Mouse (Mus musculus): ENCODE data around the gene Olfr1335. TPM values are rescaled to one million over a fixed set of nuclear protein-coding genes. Genes with fewer than 3 reads are reported as not detected.

The Olfr1335 gene
- not detected for polyA plus RNA-seq (2014; fragmentation: Illumina TruSeq; extraction: RNeasy Lipid Tissue Mini Kit (QIAGEN cat#74804); ENCODE audit: low read depth, low replicate concordance)

GRCm38 (mm10) chr4:118809844-118810243, at the start of gene Olfr1335:
Gene Olfr1335, minus strand, starts transcription at chr4:118809944.

GRCm38 (mm10) chr4:118836179-118836578, 26.4 kb upstream of the Olfr1335 start, which contains the start of gene Olfr1333:
Gene Olfr1333, minus strand, starts transcription at chr4:118836279.

GRCm38 (mm10) chr4:118782486-118782885, 27.3 kb downstream of the Olfr1335 start, which contains the start of gene Olfr1337:
Gene Olfr1337, minus strand, starts transcription at chr4:118782586.

Other genes starting within 250 kb of the Olfr1335 start
- gene Cfap57, start 189.2 kb downstream of the Olfr1335 start, polyA plus RNA-seq (2014; fragmentation: Illumina TruSeq; extraction: RNeasy Lipid Tissue Mini Kit (QIAGEN cat#74804); ENCODE audit: low read depth, low replicate concordance): not detected
- gene Ebna1bp2, start 189.1 kb downstream of the Olfr1335 start, polyA plus RNA-seq (2014; fragmentation: Illumina TruSeq; extraction: RNeasy Lipid Tissue Mini Kit (QIAGEN cat#74804); ENCODE audit: low read depth, low replicate concordance): 13.0 TPM
- not detected for gene Olfr62, start 151.0 kb downstream of the Olfr1335 start, polyA plus RNA-seq (2014; fragmentation: Illumina TruSeq; extraction: RNeasy Lipid Tissue Mini Kit (QIAGEN cat#74804); ENCODE audit: low read depth, low replicate concordance)
- not detected for gene Olfr1342, start 117.2 kb downstream of the Olfr1335 start, polyA plus RNA-seq (2014; fragmentation: Illumina TruSeq; extraction: RNeasy Lipid Tissue Mini Kit (QIAGEN cat#74804); ENCODE audit: low read depth, low replicate concordance)
- not detected for gene Olfr1341, start 106.4 kb downstream of the Olfr1335 start, polyA plus RNA-seq (2014; fragmentation: Illumina TruSeq; extraction: RNeasy Lipid Tissue Mini Kit (QIAGEN cat#74804); ENCODE audit: low read depth, low replicate concordance)
- gene Olfr1340, start 89.8 kb downstream of the Olfr1335 start, polyA plus RNA-seq (2014; fragmentation: Illumina TruSeq; extraction: RNeasy Lipid Tissue Mini Kit (QIAGEN cat#74804); ENCODE audit: low read depth, low replicate concordance): not detected
- not detected for gene Olfr1339, start 77.8 kb downstream of the Olfr1335 start, polyA plus RNA-seq (2014; fragmentation: Illumina TruSeq; extraction: RNeasy Lipid Tissue Mini Kit (QIAGEN cat#74804); ENCODE audit: low read depth, low replicate concordance)
- not detected for gene Olfr1338, start 51.2 kb downstream of the Olfr1335 start, polyA plus RNA-seq (2014; fragmentation: Illumina TruSeq; extraction: RNeasy Lipid Tissue Mini Kit (QIAGEN cat#74804); ENCODE audit: low read depth, low replicate concordance)
- gene Olfr1337, start 27.4 kb downstream of the Olfr1335 start, polyA plus RNA-seq (2014; fragmentation: Illumina TruSeq; extraction: RNeasy Lipid Tissue Mini Kit (QIAGEN cat#74804); ENCODE audit: low read depth, low replicate concordance): not detected
- not detected for gene Olfr1333, start 26.3 kb upstream of the Olfr1335 start, polyA plus RNA-seq (2014; fragmentation: Illumina TruSeq; extraction: RNeasy Lipid Tissue Mini Kit (QIAGEN cat#74804); ENCODE audit: low read depth, low replicate concordance)
- gene Olfr1331, start 54.7 kb upstream of the Olfr1335 start, polyA plus RNA-seq (2014; fragmentation: Illumina TruSeq; extraction: RNeasy Lipid Tissue Mini Kit (QIAGEN cat#74804); ENCODE audit: low read depth, low replicate concordance): not detected
- gene Olfr1330, start 78.7 kb upstream of the Olfr1335 start, polyA plus RNA-seq (2014; fragmentation: Illumina TruSeq; extraction: RNeasy Lipid Tissue Mini Kit (QIAGEN cat#74804); ENCODE audit: low read depth, low replicate concordance): not detected
- not detected for gene Olfr1329, start 107.5 kb upstream of the Olfr1335 start, polyA plus RNA-seq (2014; fragmentation: Illumina TruSeq; extraction: RNeasy Lipid Tissue Mini Kit (QIAGEN cat#74804); ENCODE audit: low read depth, low replicate concordance)
- not detected for gene Olfr1328, start 128.7 kb upstream of the Olfr1335 start, polyA plus RNA-seq (2014; fragmentation: Illumina TruSeq; extraction: RNeasy Lipid Tissue Mini Kit (QIAGEN cat#74804); ENCODE audit: low read depth, low replicate concordance)
- not detected for gene Lao1, start 151.6 kb upstream of the Olfr1335 start, polyA plus RNA-seq (2014; fragmentation: Illumina TruSeq; extraction: RNeasy Lipid Tissue Mini Kit (QIAGEN cat#74804); ENCODE audit: low read depth, low replicate concordance)

Data from liver, adult 10 weeks (tissue).